Mouse (Mus musculus) liver, adult 2 months (tissue): Measurements from ENCODE around the gene Nat8f6.

Source experiments
- CTCF ChIP-seq: fragments of 200-500 bp; IDR thresholded peaks from 2 replicates; pipeline ENCODE4 v1.5.1; 2011; ENCODE audit warnings: low read depth, low read length, control low read depth
- POLR2A ChIP-seq: fragments of 200-500 bp; IDR thresholded peaks from 2 replicates; pipeline ENCODE4 v1.6.1; 2011; ENCODE audit warnings: low read length, control low read depth; ENCODE audit not compliant: insufficient read depth; ENCODE audit errors: extremely low read depth

DNA sequence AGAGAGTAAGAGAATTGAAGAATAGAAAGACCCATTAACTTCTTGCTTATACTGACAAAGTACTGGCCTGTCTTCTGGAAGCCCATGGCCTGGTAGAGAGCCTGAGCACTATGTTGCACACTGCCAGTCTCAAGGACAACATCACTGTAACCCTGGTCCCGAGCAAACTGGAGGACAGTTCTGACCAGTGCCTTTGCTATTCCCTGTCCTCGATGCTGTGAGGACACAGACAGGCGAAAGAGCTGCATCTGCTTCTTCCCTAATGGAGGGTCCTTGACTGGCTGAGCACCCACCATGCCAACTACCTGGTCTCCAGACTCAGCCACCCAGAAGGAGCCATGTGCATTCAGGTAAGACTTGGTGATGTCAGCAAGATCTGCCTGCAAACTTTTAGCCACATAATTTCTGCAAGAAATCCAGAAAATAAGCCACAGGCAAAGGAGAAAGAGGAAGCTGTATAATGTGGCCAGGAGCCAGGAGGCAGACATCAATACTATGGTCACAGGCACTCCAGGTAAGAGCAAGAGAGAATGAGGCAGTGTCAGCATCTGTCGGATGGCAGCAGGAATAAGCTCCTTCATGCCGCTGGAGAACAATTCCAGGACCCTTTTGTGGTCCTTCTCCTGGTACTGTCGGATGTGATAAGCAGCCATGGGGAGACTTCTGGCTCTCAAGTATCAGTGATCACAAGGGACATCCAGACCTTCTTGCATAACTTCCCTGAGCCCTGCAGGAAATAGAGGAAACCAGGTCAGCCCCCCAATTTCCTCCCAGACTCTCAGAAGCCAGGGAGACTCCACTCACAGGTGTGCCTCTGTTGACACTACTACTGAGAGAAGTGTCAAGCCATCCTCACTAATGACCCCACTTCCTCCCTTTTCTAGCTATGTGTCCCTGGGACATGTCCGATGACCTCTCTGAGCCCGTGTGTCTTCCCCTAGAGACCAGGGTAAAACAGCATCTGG lies 47.3 kb upstream of the Nat8f6 start:
- TF ChIP-seq CTCF (no peak), POLR2A (0 out of 2 replicates have a peak, but pooled peaks have one; percentile 16)
